Mouse (Mus musculus) hindbrain, postnatal 0 days (tissue): ENCODE results near the gene Pex6. TPM values are rescaled to one million over a fixed set of nuclear protein-coding genes. Genes with fewer than 3 reads are reported as not detected.

ENCODE experiments used
- ATAC-seq: fragments of 200-750 bp; cut with Nextera tagmentation; 2 replicates; pipeline ENCODE4 v1.8.0; 2017; ENCODE audit warnings: mild to moderate bottlenecking, moderate TSS enrichment, moderate library complexity
- DNase-seq: peaks from one replicate; pipeline ENCODE4 v3.0.0-alpha.2; 2015; ENCODE audit warnings: low spot score
- H3K27ac ChIP-seq: fragments of 300-500 bp; sonication (generic); 2 replicates; pipeline ENCODE4 v1.5.1; 2014; ENCODE audit warnings: mild to moderate bottlenecking
- H3K27me3 ChIP-seq: fragments of 300-500 bp; sonication (generic); 2 replicates; pipeline ENCODE4 v1.6.1; 2014; ENCODE audit warnings: low read length, mixed read lengths; ENCODE audit not compliant: insufficient read depth
- H3K36me3 ChIP-seq: fragments of 300-500 bp; sonication (generic); 2 replicates; pipeline ENCODE4 v1.6.1; 2014; ENCODE audit warnings: low read length, mixed read lengths; ENCODE audit not compliant: insufficient read depth
- H3K4me1 ChIP-seq: fragments of 300-500 bp; sonication (generic); 2 replicates; pipeline ENCODE4 v1.6.1; 2014; ENCODE audit warnings: antibody characterized with exemption, low read length, mixed read lengths; ENCODE audit not compliant: insufficient read depth
- H3K4me2 ChIP-seq: fragments of 300-500 bp; sonication (generic); 2 replicates; pipeline ENCODE4 v1.6.1; 2014; ENCODE audit warnings: low read depth, mild to moderate bottlenecking, low read length, moderate library complexity, mixed read lengths
- H3K4me3 ChIP-seq: fragments of 300-500 bp; sonication (generic); 2 replicates; pipeline ENCODE4 v1.5.1; 2014; ENCODE audit warnings: low read length
- H3K9ac ChIP-seq: fragments of 300-500 bp; sonication (generic); replicated peaks from 2 replicates; pipeline ENCODE4 v1.6.1; 2014; ENCODE audit warnings: mild to moderate bottlenecking, low read length, moderate library complexity, mixed read lengths
- H3K9me3 ChIP-seq: fragments of 300-500 bp; sonication (generic); 2 replicates; pipeline ENCODE4 v1.6.1; 2016; ENCODE audit warnings: low read length, mixed read lengths
- CTCF ChIP-seq: IDR thresholded peaks from 2 replicates; pipeline ENCODE4 v1.5.1; 2016; ENCODE audit warnings: antibody characterized with exemption, control low read depth, low read depth
- WGBS: fragments of 180-500 bp; shearing (Covaris S2); extraction: QIAGEN DNeasy Blood & Tissue Kit; methylation state at CpG from one replicate; pipeline ENCODE4 v1.1.7; 2014; 5-methylcytosine and 5-hydroxymethylcytosine counted together
- polyA plus RNA-seq: library from polyadenylated mRNA; unstranded; fragments of >200 nt; fragmentation: Nextera tagmentation; extraction: Ambion mirVana; gene quantifications from 2 replicates; pipeline ENCODE4 v1.2.1, GENCODE M21; 2015
- total RNA-seq: library from RNA; depleted of rRNA; stranded (reverse); fragments of >200 nt; gene quantifications from 2 replicates; pipeline ENCODE4 v1.2.3, GENCODE M21; 2014

Pex6 gene
- total and polyA plus RNA-seq, 2 experiments from 2014 or later, result 18.1 to 41.7 TPM

DNA sequence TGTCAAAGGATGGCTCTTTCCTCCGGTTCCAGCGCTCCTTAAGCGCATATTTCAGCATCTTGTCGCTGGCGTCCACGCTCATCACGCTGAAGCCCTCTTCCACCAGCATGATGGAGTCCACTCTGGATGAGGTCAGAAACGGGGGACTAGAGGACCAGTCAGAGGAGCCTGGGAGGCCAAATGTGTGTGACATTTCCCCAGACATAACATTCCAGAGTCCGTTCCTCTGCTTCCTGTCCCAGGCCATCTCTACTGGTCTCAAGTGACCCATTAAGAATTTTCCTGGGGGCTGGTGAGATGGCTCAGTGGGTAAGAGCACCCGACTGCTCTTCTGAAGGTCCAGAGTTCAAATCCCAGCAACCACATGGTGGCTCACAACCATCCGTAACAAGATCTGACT, 16.0 kb downstream of the Pex6 start:
- ATAC-seq (no peak), DNase-seq (no peak)
- Histone ChIP-seq H3K27ac (no peak overlapping the region), H3K4me1 (no peaks in the 10 kb centered on the region), H3K9me3 (no peaks in the 10 kb centered on the region), H3K27me3 (no peaks in the 10 kb centered on the region; the same call in 1 of the 2 replicates), H3K36me3 (no peaks in the 10 kb centered on the region; the same call in 1 of the 2 replicates), H3K9ac (no peak overlapping the region), H3K4me3 (no peak overlapping the region), H3K4me2 (no peak overlapping the region)
- WGBS, result 90% methylated on average over 11 of the region's 11 CpGs
- TF ChIP-seq CTCF, result no peak

DNA sequence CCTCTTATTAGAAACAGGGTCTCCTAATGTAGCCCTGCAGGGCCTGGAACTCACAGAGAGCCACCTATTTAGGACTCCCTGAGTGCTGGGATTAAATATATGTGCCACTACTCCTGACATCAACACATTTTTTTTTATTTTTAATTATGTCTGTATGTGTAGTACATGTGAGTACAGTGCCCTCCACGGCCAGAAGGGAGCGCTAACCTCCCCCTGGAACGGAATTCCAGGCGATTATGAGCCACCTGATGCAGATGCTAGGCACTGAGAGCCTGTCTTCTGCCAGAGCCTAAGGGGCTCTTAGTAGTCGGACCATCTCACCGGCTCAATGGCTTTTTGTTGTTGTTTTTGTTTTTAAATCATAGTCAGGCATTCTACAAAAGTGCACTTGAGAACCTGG, 16.8 kb downstream of the Pex6 start:
- Histone ChIP-seq H3K36me3 (no peaks in the 10 kb centered on the region; the same call in 1 of the 2 replicates), H3K27ac (no peak overlapping the region), H3K4me2 (no peak overlapping the region), H3K27me3 (no peaks in the 10 kb centered on the region; the same call in 1 of the 2 replicates), H3K9me3 (no peaks in the 10 kb centered on the region), H3K4me3 (no peak overlapping the region), H3K4me1 (no peaks in the 10 kb centered on the region), H3K9ac (no peak overlapping the region)
- ATAC-seq, result no peak
- TF ChIP-seq CTCF, result peak; percentile 42
- DNase-seq, result no peak
- 38% methylated on average over 6 of the region's 6 CpGs for WGBS

DNA sequence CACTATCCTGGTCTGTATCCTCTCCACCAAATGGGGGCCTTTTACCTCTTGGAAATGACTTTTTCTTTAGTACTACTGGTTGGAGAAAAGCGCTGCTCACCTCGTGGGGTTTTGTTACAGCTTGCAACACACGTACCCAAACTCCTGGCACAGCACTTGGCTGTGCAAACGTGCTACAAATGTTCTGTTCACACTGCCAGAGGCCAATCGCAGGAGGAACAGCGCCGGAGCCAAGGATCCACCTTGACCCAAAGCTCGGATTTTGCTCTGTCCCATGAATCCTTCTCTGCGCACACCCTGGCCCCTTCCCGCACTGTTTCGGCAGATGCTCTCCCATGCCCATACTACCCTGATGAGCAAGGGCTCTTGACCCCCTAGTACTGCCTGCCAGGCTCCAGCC, 17.2 kb downstream of the Pex6 start:
- WGBS, result 52% methylated on average over 11 of the region's 11 CpGs
- H3K27me3 ChIP-seq, result no peaks in the 10 kb centered on the region; the same call in 1 of the 2 replicates
- no peak; the same call in 1 of the 2 replicates for ATAC-seq
- no peak overlapping the region for H3K27ac ChIP-seq
- H3K4me2 ChIP-seq, result peak overlapping the region; percentile 38; the same call in 1 of the 2 replicates
- no peak for TF ChIP-seq CTCF
- H3K9me3 ChIP-seq, result no peaks in the 10 kb centered on the region
- no peaks in the 10 kb centered on the region; the same call in 1 of the 2 replicates for H3K36me3 ChIP-seq
- no peak for DNase-seq
- no peaks in the 10 kb centered on the region for H3K4me1 ChIP-seq
- 0 out of 2 replicates have a peak overlapping the region, but pooled peaks have one; percentile 35 for H3K9ac ChIP-seq
- no peak overlapping the region for H3K4me3 ChIP-seq

DNA sequence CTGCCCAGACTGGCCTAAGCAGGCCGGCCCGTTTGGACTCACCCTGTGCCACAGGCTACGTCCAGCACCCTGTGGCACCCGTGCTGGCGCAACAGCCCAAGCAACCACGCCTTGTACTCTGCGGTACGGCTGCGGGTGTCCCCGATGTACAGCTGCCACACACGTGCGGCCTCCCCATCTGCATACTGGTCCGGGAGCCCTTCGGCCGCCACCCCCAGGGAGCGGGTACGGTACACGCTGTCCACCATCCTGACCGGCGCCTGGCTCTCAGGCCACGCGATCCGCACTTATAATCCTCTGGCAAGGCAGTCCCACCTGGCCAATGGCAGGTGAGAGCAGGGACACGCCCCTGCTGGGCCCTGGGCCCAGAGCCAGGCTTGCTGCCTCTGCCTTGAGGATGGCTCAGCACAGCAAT, 17.6 kb downstream of the Pex6 start, which contains the start of gene Gnmt:
TSS of gene Gnmt (minus strand) at position 265 of the 415 bp plus-strand sequence.
- Histone ChIP-seq H3K36me3 (no peaks in the 10 kb centered on the region; the same call in 1 of the 2 replicates), H3K9ac (0 out of 2 replicates have a peak within 1 kb of the TSS, but pooled peaks have one; percentile 35), H3K4me2 (peak within 1 kb of the TSS; percentile 38), H3K4me3 (peak within 1 kb of the TSS; percentile 14; the same call in 1 of the 2 replicates), H3K9me3 (no peaks in the 10 kb centered on the region), H3K27ac (no peak within 1 kb of the TSS), H3K4me1 (no peaks in the 10 kb centered on the region), H3K27me3 (no peaks in the 10 kb centered on the region; the same call in 1 of the 2 replicates)
- DNase-seq, result no peak
- WGBS, result 17% methylated on average over 24 of the region's 24 CpGs
- ATAC-seq, result peak; percentile 39
- no peak for TF ChIP-seq CTCF

DNA sequence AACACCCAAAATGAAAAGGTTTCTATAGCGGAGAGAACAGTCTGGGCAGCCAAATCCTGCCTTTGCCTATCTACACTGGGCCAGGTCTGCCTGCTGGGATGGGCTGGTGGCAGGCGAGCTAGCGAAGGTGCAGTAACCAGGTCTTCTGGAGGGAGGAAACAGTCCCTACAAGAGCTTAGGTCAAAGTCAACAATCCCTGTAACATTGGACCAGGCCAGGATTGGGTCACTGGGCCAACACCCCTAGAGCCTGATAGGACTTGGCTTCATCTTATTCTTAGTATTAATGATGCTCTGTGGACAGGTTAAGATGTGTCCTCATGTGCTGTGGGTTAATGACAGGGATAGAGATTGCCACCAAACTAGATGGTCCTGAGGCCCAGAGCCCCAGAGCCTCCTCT, 22.8 kb downstream of the Pex6 start:
- no peaks in the 10 kb centered on the region; the same call in 1 of the 2 replicates for H3K27me3 ChIP-seq
- ATAC-seq, result no peak
- H3K4me1 ChIP-seq, result no peaks in the 10 kb centered on the region
- DNase-seq, result no peak
- no peak overlapping the region for H3K4me2 ChIP-seq
- no peak overlapping the region for H3K27ac ChIP-seq
- no peaks in the 10 kb centered on the region for H3K9me3 ChIP-seq
- no peak overlapping the region for H3K4me3 ChIP-seq
- no peak for TF ChIP-seq CTCF
- WGBS, result 96% methylated on average over 3 of the region's 3 CpGs
- H3K9ac ChIP-seq, result no peak overlapping the region
- H3K36me3 ChIP-seq, result peaks cover 12% of the 10 kb centered on the region

DNA sequence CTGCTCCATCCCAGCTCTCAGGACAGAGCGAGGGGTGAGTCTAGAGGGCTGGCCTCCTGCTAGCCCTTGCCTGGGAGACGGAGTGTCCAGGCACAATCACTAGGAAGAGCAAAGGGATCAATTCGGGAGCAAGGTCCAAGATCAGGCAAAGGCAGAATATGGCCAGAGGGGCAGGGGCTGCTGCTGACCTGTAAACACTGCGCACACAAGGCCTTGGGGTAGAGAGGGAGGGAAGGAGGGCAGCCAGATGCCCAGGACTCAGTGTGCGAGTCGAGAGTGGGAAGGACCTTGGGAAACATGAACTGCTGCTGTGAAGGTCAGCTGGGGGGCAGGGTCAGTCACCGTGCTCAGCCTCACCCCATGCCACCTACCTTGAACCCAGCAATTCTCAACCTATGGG, 24.0 kb downstream of the Pex6 start:
- H3K27ac ChIP-seq, result no peak overlapping the region
- WGBS, result 86% methylated on average over 7 of the region's 7 CpGs
- H3K4me1 ChIP-seq, result no peaks in the 10 kb centered on the region
- DNase-seq, result no peak
- H3K36me3 ChIP-seq, result peaks cover 12% of the 10 kb centered on the region
- no peak overlapping the region for H3K4me2 ChIP-seq
- no peaks in the 10 kb centered on the region for H3K27me3 ChIP-seq
- ATAC-seq, result no peak
- H3K4me3 ChIP-seq, result no peak overlapping the region
- no peak overlapping the region for H3K9ac ChIP-seq
- H3K9me3 ChIP-seq, result no peaks in the 10 kb centered on the region
- no peak for TF ChIP-seq CTCF

DNA sequence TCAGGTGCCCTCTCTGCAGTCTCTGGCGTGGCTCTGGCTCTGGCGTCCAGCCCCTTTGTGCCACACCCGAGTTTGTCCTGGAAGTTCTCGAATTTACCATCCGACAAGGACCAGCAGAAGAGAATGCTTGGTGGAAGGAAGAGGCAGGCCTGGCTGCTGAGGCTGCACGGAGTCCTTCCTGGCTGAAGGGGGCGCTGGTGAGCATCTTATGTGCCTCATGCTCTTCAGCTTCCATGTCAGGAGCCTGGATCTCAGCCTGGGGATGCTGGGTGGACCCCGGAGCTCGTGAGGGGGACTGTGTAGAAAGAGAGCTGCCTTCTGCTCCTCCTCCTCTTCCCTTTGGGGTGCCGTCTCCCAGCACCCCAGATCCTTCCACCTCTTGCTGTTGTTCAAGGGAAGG, 24.9 kb downstream of the Pex6 start:
- Histone ChIP-seq H3K36me3 (peaks cover 12% of the 10 kb centered on the region), H3K4me1 (no peaks in the 10 kb centered on the region), H3K27ac (no peak overlapping the region), H3K9ac (no peak overlapping the region), H3K4me2 (no peak overlapping the region), H3K27me3 (no peaks in the 10 kb centered on the region), H3K4me3 (no peak overlapping the region), H3K9me3 (no peaks in the 10 kb centered on the region)
- DNase-seq (peak; percentile 32), ATAC-seq (0 out of 2 replicates have a peak, but pooled peaks have one; percentile 21)
- 61% methylated on average over 9 of the region's 10 CpGs for WGBS
- peak; percentile 51 for TF ChIP-seq CTCF
